Mouse (Mus musculus): ENCODE data around the gene Sirt1. TPM values are rescaled to one million over a fixed set of nuclear protein-coding genes. Genes with fewer than 3 reads are reported as not detected.
"Not testable (repeated sequence)": the region's sequence is repeated elsewhere in the genome, so short reads cannot be mapped to it uniquely, and the experiment has no call there.

Sirt1 gene
- total RNA-seq, 2 experiments from 2014 or later, result 35.1 to 44.1 TPM

DNA sequence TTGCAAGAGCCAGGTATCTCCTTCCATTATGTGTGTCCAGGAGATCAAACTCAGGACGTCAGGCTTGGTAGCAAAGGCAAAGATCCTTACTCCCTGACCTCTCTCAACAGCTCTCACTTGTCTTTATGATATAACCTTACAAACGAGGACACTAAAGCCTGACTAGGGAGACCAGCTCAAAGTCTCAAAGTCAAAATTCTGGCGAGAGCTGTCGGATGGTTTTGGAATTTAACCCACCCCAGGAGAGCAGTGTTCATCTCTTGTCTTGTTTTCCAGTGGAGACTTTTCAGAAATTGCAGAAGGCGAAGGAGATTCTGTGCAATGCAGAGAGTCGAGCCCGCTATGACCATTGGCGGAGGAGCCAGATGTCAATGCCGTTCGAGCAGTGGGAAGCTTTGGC lies 15.5 kb upstream of the Sirt1 start:
- ATAC-seq (replicated peaks; ENCODE audit: poor library complexity), result no peak

- ATAC-seq (replicated peaks; ENCODE audit: poor library complexity), result no peak
Measured at GRCm38 (mm10) chr10:63388948-63389347, 7.4 kb upstream of the Sirt1 start.

DNA sequence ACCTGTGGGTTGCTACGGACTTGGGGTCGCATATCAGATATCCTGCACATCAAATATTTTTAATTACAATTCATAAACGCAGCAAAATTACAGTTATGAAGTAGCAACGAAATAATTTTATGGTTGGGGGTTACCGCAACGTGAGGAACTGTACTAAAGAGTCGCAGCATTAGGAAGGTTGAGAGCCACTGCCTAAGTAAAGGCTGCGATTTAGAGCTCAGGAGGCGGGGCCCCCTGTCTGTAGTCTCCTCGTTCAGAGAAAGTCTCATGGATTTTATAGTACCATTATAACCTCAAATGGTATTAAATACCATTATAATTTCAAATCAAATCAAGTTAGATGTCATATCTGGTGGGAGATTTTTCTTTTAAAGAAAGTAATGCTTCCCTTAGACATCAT lies 5.5 kb upstream of the Sirt1 start:
- no peak for ATAC-seq (replicated peaks; ENCODE audit: poor library complexity)

GRCm38 (mm10) chr10:63386444-63386843 lies 4.9 kb upstream of the Sirt1 start:
- peak; percentile 78 for ATAC-seq (replicated peaks; ENCODE audit: poor library complexity)

DNA sequence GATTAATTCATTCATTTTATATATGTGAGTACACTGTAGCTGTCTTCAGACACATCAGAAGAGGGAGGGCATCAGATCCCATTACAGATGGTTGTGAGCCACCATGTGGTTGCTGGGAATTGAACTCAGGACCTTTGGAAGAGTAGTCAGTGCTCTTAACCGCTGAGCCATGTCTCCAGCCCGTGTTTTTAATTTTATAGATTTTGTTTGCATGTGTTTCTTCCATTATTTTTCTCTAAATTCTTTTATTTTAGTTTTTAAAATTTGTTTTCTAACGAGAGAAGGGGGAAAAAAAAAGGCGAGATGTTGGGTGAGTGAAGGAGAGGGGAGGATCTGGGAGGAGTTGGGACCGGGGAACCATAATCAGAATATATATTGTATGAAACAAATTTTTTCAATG lies 4.4 kb upstream of the Sirt1 start:
- not testable (repeated sequence) for ATAC-seq (replicated peaks; ENCODE audit: poor library complexity)

- peak; percentile 91 for ATAC-seq (replicated peaks; ENCODE audit: poor library complexity)
Measured at GRCm38 (mm10) chr10:63382372-63383279, 1.1 kb upstream of the Sirt1 start, which contains the start of gene Dnajc12. TSS of gene Dnajc12 (plus strand) at chr10:63382443.

- no peak for ATAC-seq (replicated peaks; ENCODE audit: poor library complexity)
Measured at GRCm38 (mm10) chr10:63378948-63379680, 2.4 kb downstream of the Sirt1 start.

GRCm38 (mm10) chr10:63377468-63377867 lies 4.0 kb downstream of the Sirt1 start:
- peak; percentile 82 for ATAC-seq (replicated peaks; ENCODE audit: poor library complexity)

DNA sequence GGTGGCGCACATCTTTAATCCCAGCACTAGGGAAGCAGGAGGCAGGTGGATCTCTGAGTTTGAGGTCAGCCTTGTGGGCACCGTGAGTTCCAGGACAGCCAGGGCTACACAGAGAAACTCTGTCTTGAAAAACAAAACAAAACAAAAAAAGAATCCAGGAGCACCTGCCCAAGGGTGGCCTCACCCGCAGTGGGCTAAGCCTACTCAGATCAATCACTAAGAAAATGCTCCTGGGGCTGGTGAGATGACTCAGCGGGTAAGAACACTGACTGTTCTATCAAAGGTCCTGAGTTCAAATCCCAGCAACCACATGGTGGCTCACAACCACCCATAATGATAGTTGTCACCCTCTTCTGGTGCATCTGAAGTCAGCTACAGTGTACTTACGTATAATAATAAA lies 5.2 kb downstream of the Sirt1 start:
- ATAC-seq (replicated peaks; ENCODE audit: poor library complexity), result no peak

DNA sequence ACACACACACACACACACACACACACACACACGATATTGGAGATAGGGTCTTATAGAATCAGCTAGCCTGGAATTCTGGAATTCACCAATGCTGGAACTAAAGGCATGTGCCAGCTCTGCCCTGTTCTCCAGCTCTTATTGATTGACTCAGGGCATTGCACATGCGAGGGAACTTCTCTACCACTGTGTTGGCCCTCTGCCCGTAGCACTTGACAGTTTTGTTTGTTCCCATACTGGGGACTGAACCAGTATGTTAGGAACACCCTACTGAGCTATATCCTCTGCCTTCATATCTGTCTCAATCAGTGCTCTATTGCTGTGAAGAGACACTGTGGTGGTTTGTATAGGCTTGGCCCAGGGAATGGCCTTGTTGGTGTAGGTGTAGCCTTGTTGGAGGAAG lies 13.5 kb downstream of the Sirt1 start:
- no peak for ATAC-seq (replicated peaks; ENCODE audit: poor library complexity)

- ATAC-seq (replicated peaks; ENCODE audit: poor library complexity), result no peak
Measured at GRCm38 (mm10) chr10:63367386-63367785, 14.1 kb downstream of the Sirt1 start.

GRCm38 (mm10) chr10:63365918-63366455 lies 15.5 kb downstream of the Sirt1 start:
- no peak for ATAC-seq (replicated peaks; ENCODE audit: poor library complexity)

DNA sequence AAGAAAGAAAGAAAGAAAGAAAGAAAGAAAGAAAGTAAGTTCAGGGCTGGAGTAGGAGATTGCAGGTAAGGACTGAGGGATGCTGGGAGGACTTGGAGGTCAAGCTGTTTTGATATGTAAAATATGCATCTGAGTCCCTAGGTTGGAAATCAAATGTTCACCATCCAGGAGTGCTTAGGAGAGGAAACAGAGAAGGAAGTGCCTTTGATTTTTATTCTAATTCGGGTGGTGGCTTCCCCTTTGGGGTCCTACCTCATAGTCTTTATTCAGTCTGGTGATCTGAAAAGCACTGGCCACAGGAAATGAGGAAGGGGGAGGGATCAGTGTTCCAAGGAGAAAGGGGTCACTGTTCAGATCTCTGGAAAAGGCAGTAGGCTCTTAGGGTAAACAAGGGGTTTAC lies 21.0 kb downstream of the Sirt1 start:
- no peak for ATAC-seq (replicated peaks; ENCODE audit: poor library complexity)

DNA sequence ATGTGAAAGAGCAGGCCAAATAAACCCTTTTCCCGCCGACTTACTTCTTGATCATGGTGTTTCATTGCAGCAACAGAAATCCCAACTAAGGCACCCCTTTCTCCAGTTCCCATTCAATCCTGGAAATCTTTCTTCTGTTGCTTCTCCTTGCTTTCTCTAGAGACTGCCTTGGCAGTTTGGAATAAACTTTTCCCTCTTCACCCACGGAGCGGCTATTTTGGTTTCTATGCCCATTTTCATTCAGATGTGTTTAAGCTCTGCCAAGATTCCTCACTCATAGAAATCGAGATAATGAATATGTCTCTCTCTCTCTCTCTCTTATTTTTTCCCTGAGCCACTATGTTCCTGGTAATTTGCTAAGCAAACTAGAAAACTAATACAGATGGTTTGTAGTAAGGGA lies 29.4 kb downstream of the Sirt1 start:
- ATAC-seq (replicated peaks; ENCODE audit: poor library complexity), result no peak

DNA sequence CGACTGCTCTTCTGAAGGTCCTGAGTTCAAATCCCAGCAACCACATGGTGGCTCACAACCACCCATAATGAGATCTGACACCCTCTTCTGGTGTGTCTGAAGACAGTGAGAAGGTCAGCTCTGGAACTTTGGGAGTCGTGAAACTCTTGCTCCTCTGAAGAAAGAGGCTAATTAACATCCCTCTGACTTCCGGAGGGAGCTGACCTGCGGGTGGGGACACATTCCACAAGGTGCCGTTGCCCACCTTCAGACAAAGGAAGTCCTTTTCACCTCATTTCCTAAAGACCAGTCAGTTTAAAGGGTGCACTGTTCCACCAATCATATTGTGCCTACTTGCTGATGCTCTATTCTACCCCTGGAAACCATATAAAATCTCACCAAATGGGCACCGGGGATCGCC lies 30.4 kb downstream of the Sirt1 start:
- not testable (repeated sequence) for ATAC-seq (replicated peaks; ENCODE audit: poor library complexity)

- no peak for ATAC-seq (replicated peaks; ENCODE audit: poor library complexity)
Measured at GRCm38 (mm10) chr10:63350666-63351065, 30.8 kb downstream of the Sirt1 start.

DNA sequence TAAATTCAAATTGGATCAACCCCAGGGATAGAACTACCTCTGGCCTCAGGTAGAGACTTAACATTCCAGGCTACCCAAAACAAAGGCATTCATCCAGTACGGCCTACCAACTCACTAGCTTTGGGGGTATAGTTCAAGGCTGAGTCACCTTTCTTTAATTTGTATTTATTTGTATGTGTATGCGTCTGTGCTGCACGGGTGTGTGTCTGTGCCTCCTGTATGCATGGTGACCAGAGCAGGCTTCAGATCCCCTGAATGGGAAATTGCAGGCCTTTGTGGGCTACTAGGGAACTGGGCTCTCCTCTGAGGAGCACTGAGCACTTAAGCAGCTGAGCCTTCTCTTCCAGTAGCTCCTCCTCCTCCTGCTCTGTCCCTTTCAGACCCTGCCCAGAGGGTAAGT lies 33.2 kb downstream of the Sirt1 start:
- no peak for ATAC-seq (replicated peaks; ENCODE audit: poor library complexity)

DNA sequence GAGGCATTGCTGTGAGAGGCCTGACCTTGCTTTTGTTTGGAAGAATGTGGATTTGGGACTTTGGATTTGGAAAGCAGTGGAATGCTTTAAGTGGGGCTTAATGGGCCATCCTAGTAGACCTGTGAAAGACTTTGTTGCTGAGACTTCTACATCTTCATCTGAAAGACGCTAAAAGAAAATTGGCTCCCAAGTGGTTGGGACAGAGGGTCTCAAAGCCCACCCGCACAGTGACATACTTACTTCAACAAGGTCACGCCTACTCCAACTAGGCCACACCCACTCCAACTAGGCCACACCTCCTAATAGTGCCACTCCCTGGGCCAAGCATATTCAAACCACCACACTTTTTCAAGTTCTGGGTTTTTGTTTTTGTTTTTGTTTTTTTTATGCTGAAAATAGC lies 36.8 kb downstream of the Sirt1 start:
- no peak for ATAC-seq (replicated peaks; ENCODE audit: poor library complexity)

DNA sequence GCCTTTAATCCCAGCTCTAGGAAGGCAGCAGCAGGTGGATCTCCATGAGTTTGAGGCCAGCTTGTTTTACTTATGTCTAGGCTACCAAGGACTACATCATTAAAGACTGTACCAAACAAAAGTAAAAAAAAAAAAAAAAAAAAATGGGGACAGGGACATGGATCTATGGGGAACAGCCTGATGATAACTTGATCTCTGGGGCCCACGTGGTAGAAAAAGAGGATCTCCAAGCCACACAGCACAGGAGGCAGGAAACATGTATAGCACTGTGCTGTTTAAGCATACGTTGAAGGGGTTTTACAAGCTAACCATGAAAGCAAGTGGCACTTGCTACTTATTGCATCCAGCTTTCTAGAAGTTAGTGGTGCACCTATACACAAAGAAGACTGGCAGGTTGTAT lies 40.2 kb downstream of the Sirt1 start:
- no peak for ATAC-seq (replicated peaks; ENCODE audit: poor library complexity)

DNA sequence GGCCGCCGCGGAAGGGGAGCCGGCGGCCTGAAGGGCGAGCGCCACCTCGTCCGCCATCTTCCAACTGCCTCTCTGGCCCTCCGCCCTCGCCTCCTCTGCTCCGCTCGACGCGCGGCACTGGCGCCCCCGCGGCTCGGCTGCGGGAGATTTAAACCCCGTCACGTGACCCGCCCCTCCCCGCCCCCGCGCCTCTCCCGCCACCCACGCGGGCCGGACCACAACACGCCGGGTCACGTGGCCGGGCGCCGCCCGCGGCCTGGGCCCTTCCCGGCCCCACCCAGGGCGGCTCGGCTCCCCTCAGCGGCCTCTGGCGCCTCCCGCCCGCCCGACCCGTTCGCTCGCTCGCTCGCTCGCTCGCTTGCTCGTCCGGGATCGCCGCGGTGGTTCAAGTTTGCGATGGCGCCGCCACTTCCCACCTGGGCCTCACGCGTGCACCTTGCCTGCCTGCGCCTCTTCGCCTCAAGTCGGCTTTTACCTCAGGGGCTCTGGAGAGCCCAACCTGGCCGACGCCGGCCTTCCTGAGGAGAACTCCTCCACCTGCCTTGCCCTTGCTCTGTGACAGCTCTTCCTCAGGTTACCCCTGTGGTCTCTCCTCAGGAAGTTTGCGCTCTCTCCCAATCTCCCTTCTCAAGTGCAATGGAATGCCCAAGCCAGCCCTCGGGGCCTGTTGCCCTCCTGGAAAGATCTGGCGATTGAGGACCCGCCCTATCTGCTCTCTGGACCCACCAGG lies 42.4 kb downstream of the Sirt1 start:
- peak; percentile 86 for ATAC-seq (replicated peaks; ENCODE audit: poor library complexity)
